Mouse (Mus musculus): ENCODE results near the gene Plac1. TPM values are rescaled to one million over a fixed set of nuclear protein-coding genes. Genes with fewer than 3 reads are reported as not detected.

Gene Plac1
- polyA plus RNA-seq, 1 experiment = 0.84 TPM

DNA sequence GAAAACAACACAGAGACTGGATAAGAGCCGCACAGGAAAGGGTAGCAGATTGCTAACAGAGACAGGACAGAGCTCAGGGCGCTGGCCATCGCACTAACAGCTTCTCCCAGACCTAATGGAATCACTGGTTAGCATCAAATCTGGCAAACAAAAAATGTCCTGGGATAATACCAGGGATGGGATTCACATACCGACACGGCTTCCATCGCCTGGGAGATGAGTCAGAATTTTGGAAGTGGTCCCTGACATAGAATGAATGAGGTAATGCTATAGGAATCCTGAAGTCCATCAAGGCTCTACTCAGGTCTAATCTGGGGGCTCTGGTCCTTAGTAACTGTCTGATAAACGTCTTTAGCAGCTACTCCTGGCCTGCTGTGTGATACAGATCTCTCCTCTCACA is 140.0 kb downstream of the Plac1 start:
- Histone ChIP-seq H3K79me2 (ENCODE audit: control insufficient read depth, insufficient read depth) (no peaks in the 10 kb centered on the region), H3ac (ENCODE audit: control insufficient read depth, insufficient read length) (no peak overlapping the region), H3K4me3 (no peak overlapping the region), H3K36me3 (ENCODE audit: control insufficient read depth, insufficient read depth) (no peaks in the 10 kb centered on the region), H3K27me3 (ENCODE audit: control insufficient read depth, insufficient read depth, insufficient read length) (no peaks in the 10 kb centered on the region), H3K4me2 (ENCODE audit: low read depth) (peak overlapping the region; percentile 36)
- TF ChIP-seq MYOD1 (IDR thresholded peaks at IDR 0.05; ENCODE audit: control insufficient read depth in 1 of 3, insufficient read length in 2 of 3, low read depth in 2 of 3) (no peak), REST (IDR thresholded peaks at IDR 0.05; ENCODE audit: insufficient read depth, insufficient read length) (no peak), POLR2AphosphoS2 (IDR thresholded peaks at IDR 0.05; ENCODE audit: insufficient read length, low read depth) (no peak), USF1 (IDR thresholded peaks at IDR 0.05; ENCODE audit: low read depth) (no peak), TCF12 (IDR thresholded peaks at IDR 0.05; ENCODE audit: insufficient read depth, poor library complexity, severe bottlenecking) (no peak)

DNA sequence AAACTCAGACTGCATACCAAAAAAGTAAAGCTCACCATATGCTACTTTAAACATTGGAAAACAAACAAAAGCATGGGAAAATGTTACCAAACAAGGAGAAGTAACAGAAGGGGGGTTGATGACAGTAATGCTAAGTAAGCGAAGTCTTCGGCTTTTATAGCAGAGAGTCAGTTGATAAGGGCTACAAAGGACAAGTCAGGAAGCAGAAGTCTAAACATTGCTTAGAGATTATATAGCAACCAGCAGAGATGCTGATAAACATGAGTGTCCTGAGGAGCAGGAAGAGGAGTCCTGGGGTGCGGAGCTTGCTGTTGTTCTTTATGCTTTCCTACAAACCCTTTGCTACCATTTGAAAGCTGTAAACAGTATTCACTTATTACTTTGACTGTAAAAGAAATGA is 140.6 kb downstream of the Plac1 start:
- no peaks in the 10 kb centered on the region for H3K79me2 ChIP-seq (ENCODE audit: control insufficient read depth, insufficient read depth)
- H3K4me2 ChIP-seq (ENCODE audit: low read depth) = no peak overlapping the region
- H3K36me3 ChIP-seq (ENCODE audit: control insufficient read depth, insufficient read depth) = no peaks in the 10 kb centered on the region
- no peak overlapping the region for H3K4me3 ChIP-seq
- TF ChIP-seq TCF3 (IDR thresholded peaks at IDR 0.05; ENCODE audit: insufficient read length, low read depth) = no peak
- TF ChIP-seq SRF (IDR thresholded peaks at IDR 0.05; ENCODE audit: control insufficient read depth, insufficient read length, low read depth) = no peak
- no peak for TF ChIP-seq MYOG (IDR thresholded peaks at IDR 0.05; ENCODE audit: control insufficient read depth in 1 of 3, insufficient read depth in 1 of 3, insufficient read length in 2 of 3, low read depth in 2 of 3)
- no peak for TF ChIP-seq REST (IDR thresholded peaks at IDR 0.05; ENCODE audit: insufficient read depth, insufficient read length)
- TF ChIP-seq E2F4 (IDR thresholded peaks at IDR 0.05; ENCODE audit: insufficient read depth) = no peak
- TF ChIP-seq MAX (IDR thresholded peaks at IDR 0.05; ENCODE audit: low read depth) = no peak
- no peak for TF ChIP-seq TCF12 (IDR thresholded peaks at IDR 0.05; ENCODE audit: insufficient read depth, poor library complexity, severe bottlenecking)
- no peak for TF ChIP-seq MYOD1 (IDR thresholded peaks at IDR 0.05; ENCODE audit: control insufficient read depth in 1 of 3, insufficient read length in 2 of 3, low read depth in 2 of 3)
- TF ChIP-seq POLR2A (IDR thresholded peaks at IDR 0.05; ENCODE audit: insufficient read length, low read depth) = no peak
- TF ChIP-seq USF1 (IDR thresholded peaks at IDR 0.05; ENCODE audit: low read depth) = no peak
- no peak for TF ChIP-seq POLR2AphosphoS2 (IDR thresholded peaks at IDR 0.05; ENCODE audit: insufficient read length, low read depth)
- TF ChIP-seq CEBPB (IDR thresholded peaks at IDR 0.05; ENCODE audit: insufficient read depth, poor library complexity, severe bottlenecking) = no peak
- H3ac ChIP-seq (ENCODE audit: control insufficient read depth, insufficient read length) = no peak overlapping the region
- no peaks in the 10 kb centered on the region for H3K27me3 ChIP-seq (ENCODE audit: control insufficient read depth, insufficient read depth, insufficient read length)

DNA sequence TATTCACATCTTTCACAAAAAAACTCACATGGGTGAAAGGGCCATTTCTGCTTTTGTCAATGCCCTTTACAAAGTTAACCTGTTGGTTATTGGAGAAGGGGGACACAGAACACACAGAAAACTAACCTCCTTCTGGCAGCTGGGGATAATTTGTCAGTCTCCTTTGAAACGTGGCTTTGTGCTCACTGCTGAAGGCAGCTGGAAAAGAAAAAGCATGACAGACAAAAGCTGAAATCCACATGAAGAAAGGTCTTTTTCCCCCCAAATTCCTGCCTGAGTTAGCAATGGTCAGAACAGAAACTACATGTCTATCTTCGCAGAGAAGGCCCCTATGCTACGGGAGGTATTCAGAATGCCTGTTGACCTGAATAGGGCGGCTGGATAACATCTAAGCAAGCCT is 141.6 kb downstream of the Plac1 start:
- no peak overlapping the region for H3K4me3 ChIP-seq
- no peaks in the 10 kb centered on the region for H3K36me3 ChIP-seq (ENCODE audit: control insufficient read depth, insufficient read depth)
- no peaks in the 10 kb centered on the region for H3K79me2 ChIP-seq (ENCODE audit: control insufficient read depth, insufficient read depth)
- no peaks in the 10 kb centered on the region for H3K27me3 ChIP-seq (ENCODE audit: control insufficient read depth, insufficient read depth, insufficient read length)
- H3K4me2 ChIP-seq (ENCODE audit: low read depth) = no peak overlapping the region
- TF ChIP-seq TCF3 (IDR thresholded peaks at IDR 0.05; ENCODE audit: insufficient read length, low read depth) (no peak), MYOD1 (IDR thresholded peaks at IDR 0.05; ENCODE audit: control insufficient read depth in 1 of 3, insufficient read length in 2 of 3, low read depth in 2 of 3) (no peak), POLR2A (IDR thresholded peaks at IDR 0.05; ENCODE audit: insufficient read length, low read depth) (no peak), POLR2AphosphoS2 (IDR thresholded peaks at IDR 0.05; ENCODE audit: insufficient read length, low read depth) (no peak), CEBPB (IDR thresholded peaks at IDR 0.05; ENCODE audit: insufficient read depth, poor library complexity, severe bottlenecking) (no peak), E2F4 (IDR thresholded peaks at IDR 0.05; ENCODE audit: insufficient read depth) (no peak), SRF (IDR thresholded peaks at IDR 0.05; ENCODE audit: control insufficient read depth, insufficient read length, low read depth) (no peak)
- no peak overlapping the region for H3ac ChIP-seq (ENCODE audit: control insufficient read depth, insufficient read length)

DNA sequence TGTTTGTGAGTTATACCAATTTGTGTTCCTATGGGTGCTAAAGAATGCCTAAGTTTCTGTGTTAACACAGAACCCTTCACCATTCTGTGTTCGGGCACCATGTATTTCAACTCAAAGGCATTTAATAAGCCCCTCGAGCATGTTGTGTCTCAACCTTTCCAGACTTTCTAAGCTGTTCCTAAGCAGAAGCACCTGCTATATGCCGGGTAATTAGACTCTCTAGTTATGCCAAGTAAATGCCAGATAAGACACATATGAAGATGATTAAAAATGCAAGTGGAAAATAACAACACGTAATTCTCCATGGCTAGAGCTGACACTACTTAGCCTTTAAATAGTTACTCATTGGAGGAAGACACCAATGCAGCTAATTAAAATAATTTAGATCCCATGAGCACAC is 142.1 kb downstream of the Plac1 start:
- H3K79me2 ChIP-seq (ENCODE audit: control insufficient read depth, insufficient read depth) = no peaks in the 10 kb centered on the region
- no peak overlapping the region for H3K4me3 ChIP-seq
- no peak overlapping the region for H3K4me2 ChIP-seq (ENCODE audit: low read depth)
- H3K27me3 ChIP-seq (ENCODE audit: control insufficient read depth, insufficient read depth, insufficient read length) = no peaks in the 10 kb centered on the region
- no peaks in the 10 kb centered on the region for H3K36me3 ChIP-seq (ENCODE audit: control insufficient read depth, insufficient read depth)
- no peak for TF ChIP-seq MYOD1 (IDR thresholded peaks at IDR 0.05; ENCODE audit: control insufficient read depth in 1 of 3, insufficient read length in 2 of 3, low read depth in 2 of 3)
- no peak for TF ChIP-seq POLR2AphosphoS2 (IDR thresholded peaks at IDR 0.05; ENCODE audit: insufficient read length, low read depth)
- H3ac ChIP-seq (ENCODE audit: control insufficient read depth, insufficient read length) = no peak overlapping the region

DNA sequence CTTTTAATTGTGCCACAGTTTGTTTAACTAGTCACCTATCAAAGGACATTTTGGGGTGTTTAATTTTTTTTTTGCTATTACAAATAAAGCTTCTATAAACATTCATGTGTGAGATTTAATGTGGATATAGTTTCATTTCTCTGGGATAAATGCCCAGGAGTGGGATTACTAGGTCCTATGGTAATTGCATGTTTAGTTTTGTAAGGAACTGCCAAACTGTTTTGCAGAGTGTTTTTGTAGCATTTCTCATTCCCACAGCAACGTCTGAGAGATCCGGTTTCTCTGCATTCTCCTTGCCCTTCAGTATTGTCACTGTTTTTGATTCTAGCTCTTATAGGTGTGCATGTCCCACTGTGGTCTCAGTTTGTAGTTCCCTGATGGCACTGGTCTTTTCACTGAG is 146.5 kb downstream of the Plac1 start:
- TF ChIP-seq TCF12 (IDR thresholded peaks at IDR 0.05; ENCODE audit: insufficient read depth, poor library complexity, severe bottlenecking) (no peak), MYOD1 (IDR thresholded peaks at IDR 0.05; ENCODE audit: control insufficient read depth in 1 of 3, insufficient read length in 2 of 3, low read depth in 2 of 3) (no peak), CEBPB (IDR thresholded peaks at IDR 0.05; ENCODE audit: insufficient read depth, poor library complexity, severe bottlenecking) (no peak), MAX (IDR thresholded peaks at IDR 0.05; ENCODE audit: low read depth) (no peak), USF1 (IDR thresholded peaks at IDR 0.05; ENCODE audit: low read depth) (no peak), REST (IDR thresholded peaks at IDR 0.05; ENCODE audit: insufficient read depth, insufficient read length) (no peak), SRF (IDR thresholded peaks at IDR 0.05; ENCODE audit: control insufficient read depth, insufficient read length, low read depth) (no peak), POLR2AphosphoS2 (IDR thresholded peaks at IDR 0.05; ENCODE audit: insufficient read length, low read depth) (no peak), MYOG (IDR thresholded peaks at IDR 0.05; ENCODE audit: control insufficient read depth in 1 of 3, insufficient read depth in 1 of 3, insufficient read length in 2 of 3, low read depth in 2 of 3) (no peak), TCF3 (IDR thresholded peaks at IDR 0.05; ENCODE audit: insufficient read length, low read depth) (no peak), POLR2A (IDR thresholded peaks at IDR 0.05; ENCODE audit: insufficient read length, low read depth) (no peak), E2F4 (IDR thresholded peaks at IDR 0.05; ENCODE audit: insufficient read depth) (no peak)
- H3K4me3 ChIP-seq = no peak overlapping the region
- H3K4me2 ChIP-seq (ENCODE audit: low read depth) = no peak overlapping the region

More for the DNA sequence above, 146.5 kb downstream of the Plac1 start:
- H3K36me3 ChIP-seq (ENCODE audit: control insufficient read depth, insufficient read depth) = no peaks in the 10 kb centered on the region
- no peaks in the 10 kb centered on the region for H3K79me2 ChIP-seq (ENCODE audit: control insufficient read depth, insufficient read depth)
- H3ac ChIP-seq (ENCODE audit: control insufficient read depth, insufficient read length) = no peak overlapping the region
- H3K27me3 ChIP-seq (ENCODE audit: control insufficient read depth, insufficient read depth, insufficient read length) = no peaks in the 10 kb centered on the region

All from myocyte (in vitro differentiated cells).